Mouse (Mus musculus) right cerebral cortex, postnatal 10 days (tissue): Measurements from ENCODE around the gene Tigd3.

Experiments
- DNase-seq, 2 experiments: peaks; one replicate each; pipeline ENCODE4 v3.0.0; 2021; ENCODE audit warnings: low spot score in 2 of 2

Gene Tigd3

DNA sequence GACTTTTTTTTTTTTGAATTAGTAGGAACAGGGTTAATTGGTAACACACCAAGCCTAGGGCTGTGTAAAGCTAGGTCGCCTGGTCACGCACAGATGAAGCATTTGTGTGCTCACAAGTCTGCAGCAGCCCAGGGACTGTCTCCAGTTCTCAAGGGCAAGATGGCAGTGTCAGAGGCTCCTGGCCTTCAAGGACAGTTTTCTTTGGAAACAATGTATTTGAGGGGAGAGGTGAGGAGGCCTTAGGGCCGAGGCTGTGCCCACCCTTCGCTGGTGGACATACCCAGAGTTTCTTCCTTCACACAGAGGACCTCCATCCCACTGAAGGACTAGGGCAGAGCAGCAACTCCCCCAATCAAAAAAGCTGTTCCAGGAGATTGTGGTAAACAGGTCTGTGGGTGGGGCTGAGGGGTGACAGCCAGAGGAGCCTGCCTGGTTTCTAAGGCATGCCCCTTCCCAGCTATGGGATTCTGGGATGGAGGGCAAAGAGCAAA, 46.6 kb downstream of the Tigd3 start:
- DNase-seq: no peak

DNA sequence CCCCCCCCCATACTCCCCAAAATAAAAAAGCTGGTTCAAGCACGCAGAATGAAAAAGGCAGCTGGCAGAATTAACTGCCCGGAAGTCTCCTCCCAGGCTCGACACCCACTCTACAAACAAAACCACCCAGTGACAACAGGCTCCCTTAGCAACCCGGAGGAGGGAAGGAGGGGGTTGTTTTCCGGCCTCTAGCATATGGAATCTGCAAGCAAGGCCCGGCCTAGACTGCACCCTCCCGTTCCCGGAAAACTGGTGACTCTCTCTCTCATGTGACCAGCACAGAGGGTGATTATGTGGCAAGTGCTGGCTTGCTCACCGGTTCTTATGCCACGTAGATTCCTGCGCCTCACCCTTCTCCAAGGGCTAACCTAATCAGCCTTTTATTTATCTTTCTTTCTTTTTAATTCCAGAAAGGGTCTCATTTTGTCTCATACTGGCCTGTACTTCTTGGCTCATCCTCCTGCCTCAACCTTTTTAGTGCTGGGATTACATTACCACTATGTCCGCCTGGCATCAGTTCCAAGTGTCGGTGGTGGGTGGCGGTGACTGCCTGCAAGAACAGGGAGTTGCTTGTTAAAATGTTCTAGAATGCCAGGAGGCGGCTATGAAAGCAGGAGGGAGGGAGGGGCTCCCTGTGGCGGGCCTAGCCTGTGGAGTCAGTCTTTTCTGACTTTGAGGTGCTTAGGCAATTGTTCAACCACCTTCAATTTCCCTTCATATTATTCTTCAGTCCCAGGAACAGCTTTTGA, 47.2 kb downstream of the Tigd3 start:
- DNase-seq: peak; percentile 93 to 96

DNA sequence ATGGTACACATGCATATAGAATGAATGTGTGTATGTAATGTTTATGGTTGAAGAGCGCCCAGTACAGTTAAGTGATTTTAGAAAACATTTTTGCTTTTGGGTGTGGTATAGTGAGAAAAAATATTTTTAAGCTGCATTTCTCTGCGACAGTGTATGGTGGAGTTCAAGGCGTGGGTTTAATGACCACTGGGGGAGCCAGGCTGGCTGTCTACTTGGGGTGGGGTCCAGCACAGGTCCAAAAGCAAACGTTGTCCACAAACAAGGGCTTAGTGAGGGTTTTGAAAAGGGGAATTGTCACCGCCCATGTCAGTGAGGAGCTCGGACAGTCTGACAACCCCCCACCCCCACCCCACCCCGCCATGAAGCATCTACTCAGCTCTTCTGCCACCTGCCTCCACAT, 47.8 kb downstream of the Tigd3 start:
- peak; percentile 55 to 73 for DNase-seq

DNA sequence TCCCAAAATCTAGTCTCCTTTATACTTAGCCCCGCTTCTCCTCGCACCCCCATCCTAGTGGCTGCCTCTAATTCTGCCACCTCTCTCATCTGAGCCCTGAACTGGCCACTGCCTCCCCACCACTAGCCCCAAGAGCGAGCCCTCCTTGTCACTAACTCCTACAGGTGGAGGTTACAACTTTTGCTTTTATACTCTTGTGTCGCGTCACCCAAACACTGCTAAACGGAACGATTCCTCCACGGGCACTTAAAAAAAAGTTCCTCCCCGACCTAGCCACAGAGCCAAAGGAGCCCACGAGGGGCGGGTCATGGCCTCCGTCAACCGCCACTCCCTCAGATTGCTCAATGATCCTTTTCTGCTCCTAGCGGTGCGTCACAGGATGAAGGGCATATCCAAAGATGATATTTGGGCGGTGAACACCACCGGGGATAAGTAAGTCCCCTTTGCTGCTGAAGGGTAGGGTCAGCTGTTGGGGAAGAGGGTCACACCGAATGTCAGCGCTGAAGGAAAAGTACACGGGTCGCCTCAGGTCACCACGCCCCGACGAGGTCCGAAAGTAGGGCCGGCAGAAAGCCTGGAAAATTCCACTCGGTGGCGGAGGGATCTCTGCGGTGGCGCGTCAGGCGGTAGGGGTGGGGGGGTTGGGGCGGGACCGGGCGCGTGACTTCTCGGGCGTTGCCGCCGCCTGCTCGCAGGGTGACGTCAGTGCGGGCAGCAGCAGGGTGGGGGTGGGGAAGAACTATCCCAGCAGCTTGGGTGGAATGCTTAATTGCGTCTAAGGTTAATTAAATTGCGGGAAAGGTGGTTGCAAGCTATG, 48.4 kb downstream of the Tigd3 start:
- DNase-seq: peak; percentile 95 to 96

DNA sequence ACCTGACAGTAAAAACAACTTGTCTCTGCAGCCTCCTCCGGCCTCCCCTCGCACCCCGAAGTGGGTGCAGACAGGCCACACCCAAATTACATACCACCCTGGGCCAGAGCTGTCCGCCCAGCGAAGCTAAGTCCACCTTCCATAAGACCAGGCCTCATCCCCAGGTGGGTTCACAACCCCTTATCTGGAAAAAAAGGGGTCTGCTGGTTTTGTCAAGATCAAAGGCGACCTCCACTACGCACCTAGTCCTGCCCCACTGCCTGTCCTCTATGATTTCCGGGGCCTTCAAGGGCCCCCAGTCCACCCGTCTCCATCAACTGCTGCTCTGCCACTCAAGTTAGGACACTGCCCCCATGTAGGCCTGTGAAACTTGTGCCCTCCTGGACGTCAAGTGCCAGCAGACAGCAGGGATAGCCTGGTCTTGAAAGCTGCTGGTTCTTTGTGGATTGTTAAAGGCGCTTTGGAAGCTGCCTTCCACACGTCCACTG, 49.1 kb downstream of the Tigd3 start:
- DNase-seq: no peak

DNA sequence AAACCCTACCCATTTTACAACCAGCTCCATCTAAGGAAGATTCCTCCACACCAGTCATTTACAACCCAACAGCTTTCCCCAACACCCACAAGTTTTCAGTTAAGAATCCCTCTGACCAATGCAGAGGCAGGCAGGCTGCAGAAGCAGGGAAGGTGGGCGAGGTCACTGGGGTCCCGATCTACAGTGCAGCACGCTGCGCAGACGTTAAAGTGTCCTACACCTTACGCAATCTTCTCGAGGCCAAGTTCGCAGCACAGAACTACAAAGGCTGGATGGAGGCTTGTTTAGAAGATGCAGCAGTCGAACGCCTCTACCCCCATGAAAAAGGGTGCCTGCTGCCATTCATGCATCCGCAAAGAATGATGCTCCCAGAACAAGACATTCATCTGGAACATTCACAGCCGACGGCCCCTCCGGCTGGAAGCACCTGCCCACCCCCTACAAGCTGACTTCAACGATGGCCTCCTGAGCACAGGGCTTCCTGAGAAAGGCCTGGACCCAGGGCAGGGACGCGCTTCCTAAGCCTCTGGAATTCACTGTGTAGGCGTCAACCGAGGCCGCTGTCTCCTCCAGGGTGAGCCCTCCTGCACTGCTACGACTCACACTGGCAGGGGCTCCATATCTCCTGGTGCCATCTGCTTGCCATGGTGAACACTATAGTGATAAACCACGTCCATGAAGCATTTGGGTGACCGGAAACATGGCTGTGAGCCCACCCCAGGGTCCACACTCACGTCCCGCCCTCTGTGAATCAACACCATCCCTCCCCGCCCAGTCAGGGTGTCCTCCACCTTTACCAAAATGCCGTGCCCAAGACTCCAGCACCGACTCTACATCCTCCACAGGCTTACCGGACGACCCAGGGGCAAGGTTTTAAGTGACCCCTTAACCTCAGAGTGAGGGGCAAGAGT, 49.9 kb downstream of the Tigd3 start:
- DNase-seq: no peak

DNA sequence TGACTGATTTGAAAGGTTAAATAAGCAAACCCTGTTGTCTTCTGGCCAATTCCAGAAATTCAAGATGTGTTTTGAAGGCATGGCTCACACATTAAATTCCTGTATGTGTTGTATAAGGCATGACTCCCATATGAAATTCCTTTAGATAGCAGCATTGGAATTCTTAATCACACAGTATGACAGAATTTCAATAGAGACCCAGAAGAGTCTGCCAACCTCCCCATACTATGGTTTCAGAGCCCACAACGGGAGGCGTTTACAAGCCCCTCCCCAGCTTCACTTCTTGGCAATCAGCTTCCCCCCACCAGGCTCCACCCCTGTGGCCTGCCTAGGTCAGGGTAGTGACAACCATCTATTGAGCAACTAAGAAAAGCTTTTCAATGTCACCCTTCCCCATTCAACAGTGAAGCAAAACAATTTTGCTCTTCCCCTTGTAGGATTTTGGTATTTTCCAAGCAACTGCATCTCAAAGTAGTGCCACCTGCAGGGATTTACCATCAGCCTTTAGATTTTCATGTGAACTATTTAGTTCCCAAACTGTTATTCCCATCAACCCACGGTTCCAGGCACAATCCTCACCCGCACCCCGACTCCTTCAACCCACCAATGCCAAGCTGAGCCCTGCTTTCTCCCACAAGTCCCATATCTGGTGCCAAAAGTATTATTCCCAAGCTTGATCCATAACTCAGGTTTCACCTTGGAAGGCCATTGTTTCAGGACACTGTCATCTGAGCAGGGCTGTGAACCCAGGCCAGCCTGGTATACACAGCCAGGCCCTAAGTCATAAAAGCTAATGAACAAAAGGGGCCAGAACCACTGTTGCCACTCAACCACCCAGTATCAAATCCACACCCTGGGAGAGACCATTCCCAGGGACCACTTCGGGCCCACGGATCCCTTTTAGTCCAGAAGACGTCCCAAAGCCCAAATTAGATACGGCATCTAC, 50.9 kb downstream of the Tigd3 start:
- no peak for DNase-seq

DNA sequence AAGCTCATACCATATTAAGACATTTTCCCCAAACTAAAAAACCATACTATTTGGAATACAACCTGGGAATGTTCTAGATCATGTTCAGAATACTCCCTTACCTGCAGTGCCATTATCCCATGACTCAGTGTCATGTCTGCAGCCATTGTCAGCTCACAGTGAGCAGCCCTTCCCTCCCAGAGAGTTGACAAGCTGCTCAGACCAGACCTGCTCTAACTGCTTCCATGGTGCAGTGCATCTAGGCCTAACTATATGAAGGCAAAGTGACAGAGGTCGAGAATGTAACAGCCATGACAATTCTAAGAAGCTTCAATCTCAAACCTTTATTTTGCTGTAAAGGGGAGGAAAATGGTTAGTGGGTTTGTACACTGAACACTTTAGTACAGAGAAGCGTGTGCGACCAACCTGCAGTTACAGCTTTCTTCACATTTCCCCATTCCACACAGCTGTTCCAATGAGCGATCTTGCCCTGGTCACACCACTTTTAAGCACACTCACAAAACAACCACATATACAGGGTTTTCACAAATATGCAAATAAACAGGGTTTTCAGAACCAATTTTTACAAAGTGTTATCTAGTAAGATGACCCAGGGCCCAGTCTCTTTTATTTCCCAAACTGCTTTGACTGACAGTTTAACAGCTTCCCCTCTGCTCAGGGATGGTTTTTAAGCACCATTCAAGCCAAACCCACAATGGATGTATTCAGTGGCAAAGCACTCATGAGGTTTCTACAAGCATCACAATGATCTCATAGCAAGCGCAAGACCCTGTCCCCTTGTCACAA, 51.8 kb downstream of the Tigd3 start:
- DNase-seq: no peak

DNA sequence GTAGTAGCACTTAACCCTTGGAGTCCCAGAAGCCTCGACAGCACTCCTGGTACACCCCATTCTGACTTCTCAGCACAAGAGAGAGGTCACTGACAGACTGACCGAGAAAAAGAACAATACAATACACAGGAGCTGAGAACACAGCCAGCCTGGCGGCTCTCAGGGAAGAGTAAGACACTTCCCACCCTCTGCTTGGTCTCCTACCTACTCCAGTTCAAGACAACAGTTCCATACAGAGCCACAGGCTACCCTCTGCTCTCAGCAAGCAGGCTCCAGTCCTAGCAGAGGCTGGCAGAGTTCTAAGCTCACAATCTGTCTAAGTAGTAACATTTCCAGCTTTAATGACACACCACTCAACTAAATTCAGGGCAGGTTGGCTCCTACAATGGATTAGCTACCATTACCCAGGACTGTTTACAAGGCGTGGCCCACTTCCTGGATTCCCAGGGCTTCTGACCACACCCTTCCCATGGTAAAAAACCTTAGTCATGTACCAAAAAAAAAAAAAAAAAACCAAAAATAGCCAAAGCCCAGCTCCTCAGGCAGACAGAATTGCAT, 52.5 kb downstream of the Tigd3 start:
- no peak for DNase-seq
